Mouse (Mus musculus): ENCODE measurements around the gene March11.

The March11 gene

DNA sequence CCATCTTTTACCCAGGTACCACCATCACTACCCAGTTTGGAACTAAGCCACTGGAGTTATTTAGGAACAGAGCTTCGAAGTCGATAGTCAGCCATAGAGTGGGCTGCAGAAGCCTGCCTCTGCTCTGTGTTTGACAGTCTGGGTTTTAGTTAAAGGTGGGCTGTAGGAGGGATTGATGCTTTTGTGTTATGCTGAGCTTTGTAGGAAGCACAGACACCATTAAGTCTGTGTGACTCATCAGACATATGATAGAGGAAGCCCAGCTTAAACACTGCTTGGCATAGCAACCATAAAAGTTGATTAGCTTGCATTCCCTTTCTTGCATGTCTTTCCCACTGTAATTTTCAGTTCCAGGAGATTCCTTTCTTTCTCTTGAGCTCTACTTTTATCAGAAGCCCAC, 87.7 kb downstream of the March11 start:
- DNase-seq (ENCODE audit: low read depth, low spot score): no peak
- no peaks in the 10 kb centered on the region for H3K36me3 ChIP-seq (ENCODE audit: control insufficient read depth, insufficient read depth, low read length, poor library complexity, severe bottlenecking)
- H3K27me3 ChIP-seq (ENCODE audit: control insufficient read depth, insufficient read depth, low read length, poor library complexity, severe bottlenecking): no peaks in the 10 kb centered on the region

DNA sequence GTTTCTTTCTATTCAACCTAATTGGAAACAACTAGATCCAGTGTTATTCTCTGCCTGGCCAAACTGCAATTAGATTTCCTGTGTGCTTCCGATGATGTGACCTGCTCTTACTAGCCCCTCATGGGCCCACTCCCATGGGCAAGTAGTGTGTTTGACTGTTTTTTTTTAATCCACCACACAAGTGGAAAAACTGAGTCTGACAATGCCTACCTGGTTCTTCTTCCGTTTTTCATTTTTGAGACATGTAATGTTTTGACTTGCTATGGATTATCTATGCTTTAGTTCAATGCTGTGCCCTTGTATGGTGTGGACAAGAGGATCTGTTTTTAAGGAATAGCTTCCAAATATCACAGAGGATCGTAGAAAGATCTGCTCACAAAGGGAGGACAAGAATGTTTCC, 116.4 kb downstream of the March11 start:
- Histone ChIP-seq H3K36me3 (ENCODE audit: control insufficient read depth, insufficient read depth, low read length, poor library complexity, severe bottlenecking) (no peaks in the 10 kb centered on the region), H3K27me3 (ENCODE audit: control insufficient read depth, insufficient read depth, low read length, poor library complexity, severe bottlenecking) (no peaks in the 10 kb centered on the region)
- DNase-seq (ENCODE audit: low read depth, low spot score): no peak

DNA sequence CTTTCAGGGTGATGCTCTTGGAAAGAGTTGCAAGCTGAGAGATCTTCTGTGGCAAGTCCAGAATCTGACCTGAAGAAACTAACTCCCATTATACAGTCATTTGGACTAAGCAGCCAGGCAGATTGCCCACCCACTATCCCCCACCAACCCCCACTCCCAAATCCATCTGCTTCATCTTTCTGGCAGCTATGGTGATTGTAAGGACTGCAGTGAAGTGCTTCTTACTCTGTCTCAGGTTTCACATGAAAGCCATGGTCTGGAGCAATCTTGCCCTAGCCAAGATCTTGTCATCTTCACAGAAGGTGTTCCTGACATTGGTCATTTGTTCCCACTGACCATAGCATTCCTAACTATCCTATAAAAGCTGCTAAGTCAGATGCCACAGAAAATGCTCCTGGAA, 117.4 kb downstream of the March11 start:
- Histone ChIP-seq H3K27me3 (ENCODE audit: control insufficient read depth, insufficient read depth, low read length, poor library complexity, severe bottlenecking) (no peaks in the 10 kb centered on the region), H3K36me3 (ENCODE audit: control insufficient read depth, insufficient read depth, low read length, poor library complexity, severe bottlenecking) (no peaks in the 10 kb centered on the region)
- DNase-seq (ENCODE audit: low read depth, low spot score): no peak

DNA sequence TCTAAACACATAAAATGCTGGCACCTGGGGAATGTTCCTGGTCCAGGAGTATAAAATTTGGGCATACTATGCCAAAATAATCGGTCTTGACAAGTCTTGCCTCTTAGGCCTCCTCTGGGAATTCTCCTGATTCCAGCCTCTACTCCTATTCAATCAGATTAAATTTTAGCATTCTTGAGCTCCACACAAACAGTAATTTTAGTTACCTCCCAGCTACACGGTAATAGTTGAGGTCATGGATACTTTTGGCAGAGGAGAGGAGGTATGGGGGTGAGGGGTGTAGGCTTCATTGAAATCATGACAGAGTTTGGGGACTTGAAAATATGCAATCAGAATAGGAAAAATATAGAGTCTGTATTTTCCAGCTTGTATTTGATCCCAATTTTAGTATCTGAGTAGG, 121.7 kb downstream of the March11 start:
- no peaks in the 10 kb centered on the region for H3K27me3 ChIP-seq (ENCODE audit: control insufficient read depth, insufficient read depth, low read length, poor library complexity, severe bottlenecking)
- no peaks in the 10 kb centered on the region for H3K36me3 ChIP-seq (ENCODE audit: control insufficient read depth, insufficient read depth, low read length, poor library complexity, severe bottlenecking)
- DNase-seq (ENCODE audit: low read depth, low spot score): no peak

DNA sequence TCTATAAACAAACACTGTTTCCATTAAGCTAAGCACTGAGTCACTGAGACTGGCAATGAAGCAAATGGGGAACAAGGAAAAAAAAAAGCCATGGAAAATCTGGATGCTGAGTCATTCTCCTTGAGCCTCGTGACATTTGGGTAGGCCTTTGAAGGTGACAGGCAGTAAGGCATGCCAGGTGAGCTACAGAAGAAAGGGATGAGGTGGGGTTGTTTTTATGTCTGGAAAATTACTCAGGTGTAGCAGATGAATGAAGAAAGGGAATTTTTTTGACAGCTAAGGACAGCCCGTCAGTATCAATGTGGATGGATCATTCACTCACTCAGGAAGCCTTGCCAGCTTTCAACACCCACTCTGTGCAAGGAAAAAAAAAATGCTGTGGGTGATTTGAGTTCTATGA, 123.8 kb downstream of the March11 start:
- H3K36me3 ChIP-seq (ENCODE audit: control insufficient read depth, insufficient read depth, low read length, poor library complexity, severe bottlenecking): no peaks in the 10 kb centered on the region
- no peaks in the 10 kb centered on the region for H3K27me3 ChIP-seq (ENCODE audit: control insufficient read depth, insufficient read depth, low read length, poor library complexity, severe bottlenecking)
- DNase-seq (ENCODE audit: low read depth, low spot score): no peak

DNA sequence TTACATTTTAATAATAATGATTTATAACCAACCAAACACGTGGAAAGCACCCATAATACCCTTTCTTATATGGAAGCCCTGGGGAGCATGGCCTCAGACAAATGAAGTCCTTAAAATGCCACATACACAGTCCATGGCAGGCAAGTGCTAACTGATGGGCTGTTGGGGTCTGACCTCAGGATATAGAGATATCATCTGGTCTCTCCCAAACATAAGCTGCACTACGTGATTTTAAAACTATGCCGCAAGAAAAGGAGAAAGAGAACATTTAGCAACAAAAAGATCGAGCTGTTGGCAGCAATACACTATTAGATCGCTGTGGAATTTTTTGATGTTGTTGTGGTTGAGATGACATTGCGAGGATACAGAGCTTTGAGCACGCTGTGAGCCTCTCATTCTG, 126.9 kb downstream of the March11 start:
- no peaks in the 10 kb centered on the region for H3K27me3 ChIP-seq (ENCODE audit: control insufficient read depth, insufficient read depth, low read length, poor library complexity, severe bottlenecking)
- no peak for DNase-seq (ENCODE audit: low read depth, low spot score)
- no peaks in the 10 kb centered on the region for H3K36me3 ChIP-seq (ENCODE audit: control insufficient read depth, insufficient read depth, low read length, poor library complexity, severe bottlenecking)

DNA sequence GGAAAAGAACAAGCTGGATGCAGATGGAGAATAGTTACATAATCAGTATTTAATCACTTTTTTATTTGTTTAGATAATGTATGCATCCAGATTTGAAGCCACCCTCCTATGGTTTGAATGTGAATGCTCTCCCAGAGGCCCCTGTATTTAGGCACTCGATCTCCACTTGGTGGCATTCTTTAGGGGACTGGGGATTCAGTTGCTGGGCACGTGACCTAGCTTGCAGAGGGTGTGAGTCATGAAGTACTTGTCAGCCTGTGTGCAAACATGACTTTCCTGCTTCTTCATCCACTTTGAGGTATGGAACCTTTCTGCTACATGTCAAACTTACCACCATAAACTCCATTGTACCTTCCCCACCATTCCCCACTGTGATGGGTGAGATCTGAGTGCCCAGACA, 128.3 kb downstream of the March11 start:
- Histone ChIP-seq H3K27me3 (ENCODE audit: control insufficient read depth, insufficient read depth, low read length, poor library complexity, severe bottlenecking) (no peaks in the 10 kb centered on the region), H3K36me3 (ENCODE audit: control insufficient read depth, insufficient read depth, low read length, poor library complexity, severe bottlenecking) (no peaks in the 10 kb centered on the region)
- no peak for DNase-seq (ENCODE audit: low read depth, low spot score)

All from splenic B cell, adult 2 months (primary cell).